Mouse (Mus musculus): ENCODE results near the gene Aloxe3. TPM values are rescaled to one million over a fixed set of nuclear protein-coding genes. Genes with fewer than 3 reads are reported as not detected.

Aloxe3 gene
- polyA plus RNA-seq (2012; rRNA removed): 0.36 and 0.62 TPM in 2 replicates

DNA sequence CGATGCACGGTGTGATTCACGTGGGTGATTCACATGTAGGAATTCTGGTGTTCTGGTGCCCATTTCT is at the start of gene Aloxe3:
Gene Aloxe3, plus strand, starts transcription at position 45 of the 67 bp plus-strand sequence.
- 0% methylated on average over 3 of the region's 3 CpGs for WGBS

DNA sequence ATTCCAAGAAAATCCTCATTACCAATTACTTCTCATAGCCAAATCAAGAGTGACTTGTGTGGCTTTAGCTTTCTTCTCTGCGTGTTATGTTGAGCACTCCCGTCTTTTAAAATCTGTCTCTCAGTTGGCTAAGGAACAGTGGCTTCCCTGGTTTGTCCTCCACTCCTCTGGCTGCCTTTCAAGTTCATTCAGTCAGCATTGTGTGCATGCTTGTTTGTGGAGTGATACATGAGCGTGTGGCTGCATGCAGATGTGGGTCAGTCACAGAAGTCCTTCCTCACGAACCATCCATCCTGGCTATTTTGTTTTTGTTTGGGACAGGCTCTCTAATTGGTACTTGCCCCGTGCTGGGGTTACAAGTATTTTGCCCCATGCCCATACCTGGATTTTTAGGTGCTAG is 49.1 kb upstream of the Aloxe3 start:
- WGBS: 81% methylated on average over 5 of the region's 5 CpGs
- DNase-seq (ENCODE audit: low read depth, low spot score): no peak

More for the DNA sequence above, at the start of gene Aloxe3:
- no peak for DNase-seq (ENCODE audit: low read depth, low spot score)

DNA sequence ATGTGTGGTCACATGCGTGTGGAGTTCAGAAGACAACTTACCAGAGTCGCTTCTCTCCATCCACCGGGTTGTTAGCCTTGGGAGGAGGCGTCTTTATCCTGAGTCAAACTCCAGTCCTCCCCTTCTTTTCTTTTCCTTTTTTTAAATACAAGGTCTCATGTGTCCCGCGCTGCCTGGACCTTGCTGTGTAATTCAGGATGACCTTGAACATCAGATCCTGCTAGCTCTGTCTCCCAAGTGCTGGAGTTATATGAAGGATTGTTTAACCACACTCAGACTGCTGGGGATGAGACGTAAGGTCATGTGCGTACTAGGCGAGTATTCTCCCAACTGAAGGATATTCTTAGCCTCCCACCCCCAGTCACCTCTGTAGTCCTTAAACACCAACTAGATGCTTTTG is 48.4 kb upstream of the Aloxe3 start:
- DNase-seq (ENCODE audit: low read depth, low spot score): no peak
- WGBS: 75% methylated on average over 9 of the region's 9 CpGs

DNA sequence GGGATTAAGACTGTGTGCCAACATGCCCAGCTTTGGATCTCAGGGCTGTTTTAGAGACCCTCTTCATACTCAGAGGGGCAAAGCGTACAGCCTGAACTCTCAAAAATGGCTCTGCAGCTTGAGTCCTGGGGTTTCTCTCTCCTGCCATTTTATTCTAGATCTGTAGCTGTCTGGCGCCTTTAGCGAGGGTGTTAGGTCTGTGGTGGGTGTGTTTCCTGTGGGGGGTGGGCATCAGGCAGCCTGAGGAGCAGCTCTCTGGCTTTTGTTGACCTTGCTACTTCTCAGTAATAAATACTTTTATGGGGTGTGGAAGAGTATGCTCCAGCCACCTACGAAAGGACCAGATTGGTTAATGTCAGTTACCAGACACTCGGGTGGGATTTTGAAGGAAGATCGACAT is 47.7 kb upstream of the Aloxe3 start:
- WGBS: 63% methylated on average over 6 of the region's 6 CpGs

DNA sequence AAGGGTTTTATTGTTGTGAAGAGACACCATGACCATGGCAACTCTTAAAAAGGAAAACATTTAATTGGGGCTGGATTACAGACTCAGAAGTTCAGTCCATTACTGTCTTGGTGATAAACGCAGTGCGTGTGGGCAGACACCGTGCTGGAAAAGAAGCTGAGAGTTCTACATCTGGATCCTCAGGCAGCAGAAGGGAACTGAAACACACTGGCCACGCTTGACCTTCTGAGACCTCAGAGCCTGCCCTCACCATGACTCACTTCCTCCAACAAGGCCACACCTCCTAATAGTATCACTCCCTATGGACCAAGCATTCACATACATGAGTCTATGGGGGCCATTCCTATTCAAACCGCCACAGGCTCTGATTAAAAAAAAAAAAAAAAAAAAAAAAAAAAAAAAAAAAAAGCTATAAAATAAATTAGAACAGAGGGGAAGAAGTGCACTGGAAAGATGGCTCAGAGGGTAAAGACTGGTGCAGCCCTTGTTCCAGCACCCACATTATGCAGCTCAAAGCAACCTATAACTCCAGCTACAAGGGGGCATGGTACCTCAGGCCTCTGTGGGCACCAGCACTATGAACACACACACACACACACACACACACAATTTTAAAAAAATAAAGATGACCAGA is 46.8 kb upstream of the Aloxe3 start:
- no peak for DNase-seq (ENCODE audit: low read depth, low spot score)
- 54% methylated on average over 5 of the region's 5 CpGs for WGBS

More for the DNA sequence above, 47.7 kb upstream of the Aloxe3 start:
- no peak for DNase-seq (ENCODE audit: low read depth, low spot score)

DNA sequence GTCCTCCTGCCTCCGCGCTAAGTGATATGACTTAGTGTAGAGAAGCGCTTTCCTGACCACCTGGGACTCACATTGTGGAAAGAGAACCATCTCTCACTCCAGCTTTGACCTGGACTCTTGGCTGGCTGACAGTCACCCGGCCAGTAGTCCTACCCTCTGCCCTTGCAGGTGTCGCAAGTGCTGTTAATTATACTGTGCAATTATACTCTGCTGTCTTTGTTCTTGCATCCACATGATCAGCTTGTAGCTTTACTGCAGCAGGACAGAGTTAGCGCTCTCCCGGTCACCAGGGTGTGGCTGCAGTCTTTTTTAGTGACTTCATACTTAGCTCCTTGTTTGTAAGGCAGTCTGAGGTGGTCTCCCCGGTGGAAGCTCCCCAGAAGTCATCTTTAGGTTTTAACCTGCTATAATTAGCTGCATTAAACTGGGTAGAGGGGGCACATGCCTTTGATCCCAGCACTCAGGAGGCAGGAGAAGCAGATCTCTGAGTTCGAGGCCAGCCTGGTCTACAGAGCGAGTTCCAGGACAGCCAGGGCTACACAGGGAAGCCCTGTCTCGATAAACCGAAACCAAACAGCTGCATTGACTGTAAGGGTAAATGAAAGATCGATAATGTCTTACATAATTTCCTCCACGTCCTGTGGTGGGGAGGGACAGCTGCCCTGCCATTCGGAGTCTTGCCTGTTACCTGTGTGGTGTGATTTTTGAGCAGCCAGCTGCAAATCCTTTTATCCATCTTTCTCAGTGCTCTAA is 45.4 kb upstream of the Aloxe3 start:
- DNase-seq (ENCODE audit: low read depth, low spot score): no peak
- 47% methylated on average over 15 of the region's 15 CpGs for WGBS

DNA sequence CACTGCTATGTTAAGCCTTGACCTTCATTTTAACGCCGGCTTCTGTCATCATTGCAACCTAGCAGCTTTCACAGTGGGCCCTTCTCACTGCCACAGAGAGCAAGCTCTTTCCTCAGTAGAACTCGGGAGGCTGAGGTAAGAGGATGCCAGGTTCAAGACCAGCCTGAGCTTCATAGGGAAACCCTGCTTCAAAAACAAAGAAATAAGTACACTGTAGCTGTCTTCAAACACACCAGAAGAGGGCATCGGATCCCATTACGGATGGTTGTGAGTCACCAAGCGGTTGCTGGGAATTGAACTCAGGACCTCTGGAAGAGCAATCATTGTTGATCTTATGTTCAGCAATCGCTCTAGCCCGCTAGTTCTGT is 44.9 kb upstream of the Aloxe3 start:
- DNase-seq (ENCODE audit: low read depth, low spot score): no peak
- WGBS: 91% methylated on average over 8 of the region's 8 CpGs

DNA sequence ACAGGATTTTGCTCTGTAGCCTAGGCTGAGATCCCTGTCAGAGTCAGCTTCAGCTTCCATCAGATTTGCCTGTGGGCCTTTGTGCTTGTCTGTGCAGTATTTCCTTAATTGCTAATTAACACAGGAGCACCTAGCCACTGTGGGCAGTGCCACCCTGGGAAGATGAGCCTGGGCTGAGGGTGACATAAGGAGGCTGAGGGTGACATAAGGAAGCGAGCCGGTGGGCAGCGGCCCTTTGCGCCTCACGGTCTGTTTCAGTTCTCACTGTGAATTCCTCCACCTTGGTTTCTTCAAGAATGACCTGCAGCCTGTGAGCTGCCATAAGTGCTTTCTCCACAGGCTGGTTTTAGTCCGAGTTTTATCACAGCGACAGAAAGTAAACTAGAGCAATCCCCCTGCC is 44.1 kb upstream of the Aloxe3 start:
- no peak for DNase-seq (ENCODE audit: low read depth, low spot score)
- 60% methylated on average over 7 of the region's 7 CpGs for WGBS

DNA sequence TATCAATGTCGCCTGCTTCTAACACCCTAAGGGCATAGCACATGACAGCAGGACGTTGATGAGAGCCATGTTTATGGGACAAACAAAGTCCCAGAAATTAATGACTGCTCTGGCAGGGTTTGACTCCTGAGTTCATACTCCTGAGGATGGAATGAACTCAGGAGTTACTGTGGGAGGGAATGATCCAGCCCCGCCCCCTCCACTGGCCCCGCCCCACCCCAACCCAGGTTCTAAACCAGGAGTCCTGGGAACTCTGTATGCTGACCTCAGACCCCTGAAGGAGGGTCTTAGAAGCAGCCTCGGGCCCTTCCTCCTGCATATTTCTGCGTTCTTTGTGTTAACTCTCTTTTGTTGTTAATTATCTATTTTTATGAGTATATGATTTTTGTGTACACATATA is 40.1 kb upstream of the Aloxe3 start:
- 51% methylated on average over 6 of the region's 6 CpGs for WGBS
- DNase-seq (ENCODE audit: low read depth, low spot score): no peak

DNA sequence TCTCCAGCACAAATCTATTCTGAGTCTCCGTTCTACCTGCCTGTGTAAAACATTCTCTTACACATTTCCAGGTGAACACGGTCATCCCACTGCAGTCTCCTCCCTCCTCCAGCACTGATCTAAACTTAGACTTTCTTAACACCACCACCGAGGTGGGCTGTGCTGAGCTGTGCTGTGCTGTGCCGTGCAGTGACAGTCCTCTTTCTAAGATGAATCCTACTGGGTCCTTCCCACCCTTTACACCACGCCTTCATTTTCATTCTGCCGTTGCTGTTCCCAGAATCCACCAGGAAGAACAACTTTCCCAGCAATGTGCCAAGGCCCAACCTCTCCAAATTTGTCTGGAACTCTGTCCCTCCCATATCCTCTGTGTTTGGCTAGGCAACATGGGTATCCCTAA is 39.3 kb upstream of the Aloxe3 start:
- no peak for DNase-seq (ENCODE audit: low read depth, low spot score)
- WGBS: 37% methylated on average over 6 of the region's 6 CpGs

DNA sequence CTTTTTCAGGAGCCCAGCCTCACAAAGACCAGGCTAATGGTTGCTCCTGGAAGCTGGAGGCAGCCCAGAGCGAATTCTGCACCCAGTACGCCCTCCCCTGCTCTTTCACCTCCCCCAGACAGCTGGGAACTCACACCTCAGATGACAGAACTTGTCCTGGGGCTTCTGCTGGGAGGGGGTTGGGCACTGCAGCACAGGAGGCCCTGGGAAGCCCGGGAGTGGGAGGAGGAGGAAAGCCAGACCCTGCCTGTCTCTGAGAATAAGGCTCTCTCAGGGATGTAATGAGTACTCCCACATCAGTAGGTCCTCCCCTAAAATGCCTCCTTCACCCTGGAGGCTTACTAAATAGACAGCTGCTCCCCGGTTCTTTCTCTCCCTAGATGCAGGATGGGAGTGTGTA is 38.6 kb upstream of the Aloxe3 start:
- no peak for DNase-seq (ENCODE audit: low read depth, low spot score)
- WGBS: 67% methylated on average over 4 of the region's 4 CpGs

DNA sequence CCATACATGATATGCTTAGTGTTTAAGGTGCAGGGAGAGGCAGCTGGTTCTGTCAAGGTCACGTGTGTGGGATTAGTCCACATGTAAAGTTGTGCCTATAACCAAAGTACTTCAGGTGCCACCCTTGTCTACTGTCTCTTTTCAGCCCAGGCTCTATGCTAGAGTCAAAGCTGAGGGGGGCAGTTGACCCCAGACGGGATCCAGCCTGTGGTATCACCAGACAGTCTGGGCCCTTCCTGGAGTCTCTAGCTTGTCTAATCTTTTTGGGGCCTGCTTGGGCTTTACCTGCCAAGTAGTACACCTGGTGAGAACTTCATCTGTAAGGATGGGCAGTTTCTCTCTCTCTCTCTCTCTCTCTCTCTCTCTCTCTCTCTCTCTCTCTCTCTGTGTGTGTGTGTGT is 38.1 kb upstream of the Aloxe3 start:
- DNase-seq (ENCODE audit: low read depth, low spot score): no peak
- 81% methylated on average over 2 of the region's 2 CpGs for WGBS

DNA sequence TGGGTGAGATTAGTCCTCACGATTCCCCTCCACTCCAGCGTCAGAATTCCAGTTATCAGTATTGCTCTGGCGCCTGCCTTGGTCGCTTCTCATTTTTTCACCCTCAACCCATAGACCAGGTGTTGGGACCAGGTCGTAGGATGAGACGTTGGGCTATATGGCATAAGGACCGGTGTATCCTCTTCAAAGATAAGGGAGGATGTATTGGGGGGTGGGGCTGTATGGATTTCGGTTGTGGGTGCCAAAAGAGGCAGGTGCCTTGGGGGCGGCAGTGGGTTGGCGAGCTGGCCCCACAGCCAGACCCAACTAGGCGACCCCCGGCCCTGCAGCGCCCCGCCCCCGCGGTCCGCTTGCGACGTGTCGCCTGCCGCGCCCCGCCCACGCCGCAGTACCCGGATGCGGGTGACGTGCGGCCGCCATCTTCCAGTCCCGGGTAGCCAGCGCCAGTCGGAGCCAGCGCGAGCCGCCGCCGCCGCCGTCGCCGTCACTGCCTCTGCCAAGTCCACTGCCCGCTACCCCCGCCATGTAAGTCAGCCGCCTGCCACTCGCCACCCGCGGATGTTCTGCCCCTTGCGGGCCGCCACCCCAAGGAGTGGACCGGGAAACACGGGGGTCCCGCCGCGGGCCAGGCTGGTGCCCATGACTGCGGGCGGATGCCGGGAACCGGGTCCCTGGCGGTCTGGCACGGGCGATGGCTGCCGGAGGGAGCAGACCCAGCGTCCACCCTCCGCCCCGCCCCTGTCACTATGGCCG is 37.4 kb upstream of the Aloxe3 start, which contains the start of gene Vamp2:
Gene Vamp2, plus strand, starts transcription at position 388 of the 753 bp plus-strand sequence.
- no peak for DNase-seq (ENCODE audit: low read depth, low spot score)
- WGBS: under 1% methylated on average over 55 of the region's 67 CpGs

DNA sequence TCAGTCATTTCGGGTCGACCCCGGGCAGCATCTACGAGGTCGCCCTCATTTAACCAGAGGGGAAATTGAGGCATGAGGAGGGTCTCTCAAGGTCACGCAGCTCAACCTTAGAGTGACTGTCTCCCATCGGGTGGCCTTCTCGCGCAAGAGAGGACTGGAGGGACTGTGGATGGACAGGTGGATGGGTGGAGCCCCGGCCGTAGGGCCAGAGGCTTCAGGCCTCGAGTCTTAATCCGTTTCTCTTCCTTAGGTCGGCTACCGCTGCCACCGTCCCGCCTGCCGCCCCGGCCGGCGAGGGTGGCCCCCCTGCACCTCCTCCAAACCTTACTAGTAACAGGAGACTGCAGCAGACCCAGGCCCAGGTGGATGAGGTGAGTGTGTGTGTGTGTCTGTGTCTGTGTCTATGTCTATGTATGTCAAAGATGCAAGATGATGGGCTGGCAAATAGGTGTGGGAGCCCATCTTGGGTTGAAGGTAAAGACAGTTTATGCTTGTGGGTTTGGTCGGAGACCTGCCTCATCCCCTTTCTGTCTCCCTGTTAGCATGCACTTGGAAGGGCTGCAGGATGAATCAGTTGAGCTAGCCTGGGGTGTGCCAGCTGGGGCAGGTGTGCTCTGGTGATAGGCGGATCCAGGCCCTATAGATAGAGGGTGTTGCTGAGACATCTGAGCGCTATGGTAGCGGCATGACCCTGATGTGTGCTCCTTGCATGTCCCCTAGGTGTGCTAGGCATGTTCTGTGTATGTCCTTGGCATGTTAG is 36.7 kb upstream of the Aloxe3 start:
- 5% methylated on average over 25 of the region's 25 CpGs for WGBS
- no peak for DNase-seq (ENCODE audit: low read depth, low spot score)

DNA sequence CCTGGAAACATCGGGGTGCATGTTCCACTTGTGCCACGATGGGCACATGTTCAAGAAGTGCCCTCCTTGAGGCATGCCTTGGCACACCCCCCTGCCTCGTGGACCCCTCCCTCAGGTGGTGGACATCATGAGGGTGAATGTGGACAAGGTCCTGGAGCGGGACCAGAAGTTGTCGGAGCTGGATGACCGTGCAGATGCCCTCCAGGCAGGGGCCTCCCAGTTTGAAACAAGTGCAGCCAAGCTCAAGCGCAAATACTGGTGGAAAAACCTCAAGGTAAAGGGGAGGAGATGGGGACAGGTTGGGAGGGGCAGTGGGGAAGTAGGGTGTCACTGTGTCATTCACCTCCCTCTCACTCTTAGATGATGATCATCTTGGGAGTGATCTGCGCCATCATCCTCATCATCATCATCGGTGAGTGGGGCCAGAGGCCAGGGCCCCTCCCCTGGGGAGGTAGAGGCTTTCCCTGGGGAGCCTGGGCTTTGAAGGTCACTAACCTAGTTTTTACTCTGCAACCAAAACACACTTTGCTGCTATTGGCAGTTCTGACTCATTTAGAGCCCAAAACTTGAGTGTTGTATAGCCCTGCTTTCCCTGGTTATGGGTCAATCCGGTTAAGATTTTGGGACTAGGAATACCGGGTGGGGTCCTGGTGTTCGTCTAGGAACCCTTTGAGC is 35.9 kb upstream of the Aloxe3 start:
- DNase-seq (ENCODE audit: low read depth, low spot score): no peak
- 68% methylated on average over 12 of the region's 12 CpGs for WGBS

DNA sequence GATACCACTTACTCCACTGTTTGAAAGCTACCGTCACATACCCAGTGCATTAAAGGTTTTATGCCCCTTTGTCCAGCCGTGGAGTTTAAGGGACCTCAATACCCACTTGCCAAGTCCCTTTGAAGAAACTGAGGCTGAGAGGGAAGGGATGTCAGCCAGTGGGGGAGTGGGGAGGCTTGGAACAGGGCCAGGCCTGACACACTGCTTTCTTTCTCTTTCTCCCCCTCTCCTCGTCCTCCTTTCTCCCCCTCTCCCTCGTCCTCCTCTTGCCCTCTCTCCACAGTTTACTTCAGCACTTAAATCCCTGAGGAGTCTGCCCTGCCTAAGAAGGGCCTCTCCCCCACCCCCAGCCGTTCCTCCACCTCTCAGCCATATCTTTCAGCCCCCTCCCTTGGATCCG is 35.3 kb upstream of the Aloxe3 start:
- WGBS: 51% methylated on average over 6 of the region's 6 CpGs
- no peak for DNase-seq (ENCODE audit: low read depth, low spot score)

DNA sequence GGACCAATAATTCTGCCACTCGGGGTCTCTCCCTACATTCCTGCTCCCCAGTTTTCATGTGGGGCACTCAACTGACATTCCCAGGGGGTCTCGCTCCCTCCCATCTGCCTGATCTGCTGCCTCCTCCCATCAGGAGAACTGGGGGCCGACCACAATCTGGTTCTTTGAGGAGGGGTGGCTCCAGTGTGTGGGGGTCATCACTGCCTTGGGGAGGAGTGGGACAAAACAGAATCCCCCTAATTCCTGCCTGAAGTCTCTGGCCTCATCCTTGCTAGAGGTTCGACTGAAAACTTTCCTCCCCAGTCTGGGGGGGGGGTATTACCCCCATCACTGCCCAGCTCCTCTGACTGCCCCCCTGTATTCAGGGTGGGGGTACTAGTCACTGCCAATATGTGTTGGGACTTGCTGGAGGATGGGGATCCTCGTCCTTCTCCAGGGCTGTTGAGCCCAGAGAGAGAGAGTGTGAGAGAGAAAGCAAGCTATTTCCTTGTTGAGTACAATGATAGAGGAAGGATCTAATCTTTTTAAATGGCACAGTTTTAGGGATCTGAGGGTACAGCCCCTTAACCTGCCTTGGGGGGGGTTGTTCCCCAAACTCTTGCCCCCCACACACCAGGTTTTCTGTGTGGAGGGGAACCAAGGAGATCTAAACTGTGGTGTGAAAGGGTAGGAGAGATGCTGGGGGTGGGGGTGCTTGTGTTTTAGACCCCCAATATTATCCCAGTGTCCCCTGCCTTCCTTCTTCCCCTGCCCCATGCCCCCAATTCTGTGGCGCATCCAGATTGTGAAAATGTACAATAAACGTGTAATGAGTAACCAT is 33.9 kb upstream of the Aloxe3 start:
- WGBS: 63% methylated on average over 7 of the region's 7 CpGs
- DNase-seq (ENCODE audit: low read depth, low spot score): no peak

DNA sequence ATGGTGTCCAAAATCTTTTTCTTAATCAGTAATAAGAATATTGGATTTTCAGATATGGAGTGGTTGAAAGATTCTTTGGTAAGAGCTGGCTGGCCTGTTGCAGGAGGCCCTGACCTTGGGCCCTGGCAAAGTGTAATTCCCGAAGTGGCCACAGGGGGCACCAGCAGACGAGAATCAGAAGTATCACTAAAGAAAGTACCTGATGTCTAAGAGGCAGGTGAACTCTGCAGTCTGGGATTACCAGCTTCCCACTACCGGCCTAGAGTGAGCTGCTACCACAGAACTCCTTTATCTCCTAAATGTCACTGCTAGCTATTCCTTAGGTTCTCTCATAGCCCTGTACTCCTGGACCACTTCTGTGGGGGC is 33.3 kb upstream of the Aloxe3 start:
- no peak for DNase-seq (ENCODE audit: low read depth, low spot score)
- WGBS: 2% methylated on average over 3 of the region's 3 CpGs

DNA sequence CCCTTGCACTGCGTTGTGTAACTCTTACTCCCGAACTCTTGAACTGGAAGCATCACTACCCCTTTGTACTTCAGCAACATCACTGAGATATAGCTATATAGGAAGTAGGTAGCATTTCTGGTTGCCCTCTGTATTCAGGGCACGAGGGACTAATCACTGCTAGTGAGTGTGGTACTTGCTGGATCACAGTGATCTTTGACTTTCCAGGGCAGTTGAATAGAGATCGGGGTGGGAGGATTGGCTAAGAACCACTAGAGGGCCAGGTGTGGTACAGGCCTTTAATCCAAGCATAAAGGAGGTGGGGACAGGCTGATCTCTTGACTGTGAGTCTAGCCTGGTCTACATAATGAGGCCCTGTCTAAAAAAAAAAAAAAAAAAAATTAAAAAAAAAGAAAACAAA is 32.8 kb upstream of the Aloxe3 start:
- WGBS: 53% methylated on average over 4 of the region's 4 CpGs
- no peak for DNase-seq (ENCODE audit: low read depth, low spot score)
